Mouse (Mus musculus) heart, adult 2 months (tissue): ENCODE measurements at regions not wholly inside any gene's neighbourhood (a gene's known extent, or its start where the extent isn't known, plus 50 kb on each side); places are given as distances from the start of the nearest gene placed in this dataset.

Experiments used
- DNase-seq, 2 experiments: peaks; one replicate each; pipeline ENCODE4 v3.0.0; 2021
- H3K27ac ChIP-seq: fragments of 200-600 bp; 2 replicates; pipeline ENCODE4 v1.8.1; 2022
- H3K27me3 ChIP-seq: fragments of 200-500 bp; 2 replicates; pipeline ENCODE4 v1.6.1; 2012; ENCODE audit warnings: mild to moderate bottlenecking, low read length, inconsistent platforms, mixed read lengths; ENCODE audit not compliant: control insufficient read depth, insufficient read depth
- H3K36me3 ChIP-seq: fragments of 200-500 bp; 2 replicates; pipeline ENCODE4 v1.6.1; 2012; ENCODE audit warnings: low read length, inconsistent platforms; ENCODE audit not compliant: control insufficient read depth, insufficient read depth
- H3K4me1 ChIP-seq: fragments of 200-500 bp; 2 replicates; pipeline ENCODE4 v1.6.1; 2011; ENCODE audit warnings: low read length; ENCODE audit not compliant: control insufficient read depth, insufficient read depth
- H3K4me3 ChIP-seq: fragments of 200-600 bp; 2 replicates; pipeline ENCODE4 v1.8.1; 2022
- H3K79me2 ChIP-seq: fragments of 200-500 bp; replicated peaks from 2 replicates; pipeline ENCODE4 v1.6.1; 2012; ENCODE audit warnings: mild to moderate bottlenecking, inconsistent platforms, low read length, moderate library complexity, mixed read lengths; ENCODE audit not compliant: control insufficient read depth, insufficient read depth
- H3K9ac ChIP-seq: fragments of 200-500 bp; 2 replicates; pipeline ENCODE4 v1.6.1; 2012; ENCODE audit warnings: low read depth, mild to moderate bottlenecking, control low read depth, inconsistent platforms, low read length, mixed read lengths
- CTCF ChIP-seq: fragments of 200-600 bp; IDR thresholded peaks from 2 replicates; pipeline ENCODE4 v1.8.1; 2022; ENCODE audit warnings: antibody characterized with exemption, mild to moderate bottlenecking, moderate library complexity
- EP300 ChIP-seq: fragments of 200-500 bp; IDR thresholded peaks from 2 replicates; pipeline ENCODE4 v1.6.1; 2011; ENCODE audit warnings: low read depth, low read length, control low read depth; ENCODE audit not compliant: insufficient read depth
- POLR2A ChIP-seq: fragments of 200-500 bp; IDR thresholded peaks from 2 replicates; pipeline ENCODE4 v1.6.1; 2011; ENCODE audit warnings: mild to moderate bottlenecking, low read depth, low read length, control low read depth; ENCODE audit not compliant: insufficient read depth
- WGBS: fragments of 180-500 bp; shearing (Covaris S2); methylation state at CpG from one replicate; pipeline ENCODE4 v1.1.7; 2018; 5-methylcytosine and 5-hydroxymethylcytosine counted together
- intact Hi-C: fragments of 180-260 bp; cut with DNase I; formaldehyde crosslinking; loops from one replicate; pipeline ENCODE4 v1.15.1; 2025

DNA sequence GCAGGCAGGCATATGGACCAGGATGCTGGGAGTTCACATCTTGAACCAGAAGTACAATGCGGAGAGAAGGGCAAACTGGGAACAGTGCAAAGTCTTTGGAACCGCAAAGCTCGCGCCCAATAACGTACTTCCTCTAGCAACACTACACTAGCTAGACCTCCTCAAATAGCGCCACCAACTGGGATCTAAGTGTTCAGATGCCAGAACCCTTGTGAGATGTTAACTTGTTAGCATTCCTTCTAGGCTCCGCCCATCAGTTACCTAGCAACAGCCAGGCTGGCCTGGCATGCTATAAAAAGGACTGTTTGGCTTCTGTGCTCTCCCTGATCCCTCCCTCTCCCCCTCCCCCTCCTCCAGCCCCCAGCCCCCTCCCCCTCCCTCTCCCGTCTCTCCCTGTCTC, 182.3 kb upstream of the Jmjd1c start:
- Histone ChIP-seq H3K4me1 (peaks cover 16% of the 10 kb centered on the region), H3K36me3 (0 out of 2 replicates have a peak, but pooled peaks cover 1% of the 10 kb centered on the region), H3K27ac (no peak overlapping the region), H3K27me3 (no peaks in the 10 kb centered on the region), H3K4me3 (no peak overlapping the region), H3K79me2 (no peaks in the 10 kb centered on the region), H3K9ac (no peak overlapping the region)
- TF ChIP-seq POLR2A (no peak), EP300 (no peak), CTCF (no peak; the same call in 1 of the 2 replicates)
- no peak for DNase-seq
- intact Hi-C loops = loop anchor here (5.0 kb wide), 1 partner anchor 214 kb away; no protein-coding TSS in a partner anchor
- WGBS = 58% methylated on average over 8 of the region's 8 CpGs

DNA sequence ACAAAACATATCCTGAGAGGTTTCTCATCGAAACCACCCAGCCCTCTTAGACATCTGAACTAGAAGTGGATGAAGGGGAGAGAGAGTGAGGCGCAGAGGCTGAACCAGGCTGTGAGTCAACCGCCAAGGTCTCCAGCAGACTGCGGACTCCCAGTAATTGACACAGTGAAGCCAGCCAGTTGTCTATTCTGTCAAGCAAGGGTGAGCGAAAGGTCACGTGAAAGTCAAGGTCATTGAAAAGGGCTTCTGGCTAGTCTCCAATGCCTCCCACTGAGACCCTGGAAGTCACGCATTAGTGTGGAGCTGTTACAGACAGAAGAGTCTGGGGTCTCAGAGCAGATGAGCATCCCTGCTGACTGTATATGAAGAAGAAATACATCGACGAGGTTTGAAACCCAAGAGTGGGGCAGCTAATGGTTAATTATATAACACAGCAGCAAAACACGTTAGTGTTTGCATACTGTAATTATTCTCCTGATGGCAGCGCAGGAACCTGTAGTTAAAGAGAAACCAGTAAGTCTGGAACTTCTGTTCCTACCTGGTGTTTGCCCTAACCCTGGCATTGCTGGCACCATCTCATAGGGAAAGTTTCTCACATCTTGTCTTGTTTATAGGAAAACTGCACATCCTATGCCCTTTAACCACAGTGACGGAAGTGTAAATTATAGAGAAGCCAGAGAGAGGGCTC, 181.5 kb upstream of the Jmjd1c start:
- WGBS = 82% methylated on average over 12 of the region's 12 CpGs
- Histone ChIP-seq H3K79me2 (no peaks in the 10 kb centered on the region), H3K27ac (no peak overlapping the region), H3K36me3 (0 out of 2 replicates have a peak, but pooled peaks cover 1% of the 10 kb centered on the region), H3K9ac (no peak overlapping the region), H3K4me1 (peaks cover 15% of the 10 kb centered on the region), H3K4me3 (no peak overlapping the region), H3K27me3 (no peaks in the 10 kb centered on the region)
- intact Hi-C loops = loop anchor here (5.0 kb wide), 1 partner anchor 213 kb away; no protein-coding TSS in a partner anchor
- DNase-seq = no peak
- TF ChIP-seq POLR2A = no peak
- TF ChIP-seq EP300 = no peak
- TF ChIP-seq CTCF = no peak

DNA sequence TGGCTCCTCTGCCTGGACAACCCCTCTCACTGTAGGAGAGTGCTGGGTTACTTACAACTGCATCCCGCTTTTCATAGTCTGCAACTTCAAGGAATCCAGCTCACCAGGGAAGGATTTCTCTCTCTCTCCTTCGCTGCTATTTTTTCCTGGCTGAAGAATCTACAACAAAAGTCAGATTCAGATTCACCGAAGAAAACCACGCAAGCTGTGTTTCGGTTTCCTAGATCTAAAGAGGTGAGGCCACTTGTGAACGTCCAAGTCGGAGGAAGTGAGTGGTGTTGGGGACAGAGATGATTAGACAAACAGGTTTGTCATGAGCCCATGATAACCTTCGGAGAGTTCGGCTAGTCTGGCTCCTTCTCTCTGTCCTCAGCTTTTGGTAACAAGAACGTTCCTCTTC, 180.1 kb upstream of the Jmjd1c start:
- intact Hi-C loops = no loop called here
- no peaks in the 10 kb centered on the region for H3K27me3 ChIP-seq
- no peak overlapping the region for H3K9ac ChIP-seq
- H3K4me1 ChIP-seq = peaks cover 13% of the 10 kb centered on the region
- no peak overlapping the region for H3K27ac ChIP-seq
- H3K36me3 ChIP-seq = no peaks in the 10 kb centered on the region; the same call in 1 of the 2 replicates
- TF ChIP-seq EP300 (no peak), POLR2A (no peak), CTCF (no peak)
- no peak overlapping the region for H3K4me3 ChIP-seq
- 65% methylated on average over 10 of the region's 10 CpGs for WGBS
- no peak for DNase-seq
- H3K79me2 ChIP-seq = no peaks in the 10 kb centered on the region

DNA sequence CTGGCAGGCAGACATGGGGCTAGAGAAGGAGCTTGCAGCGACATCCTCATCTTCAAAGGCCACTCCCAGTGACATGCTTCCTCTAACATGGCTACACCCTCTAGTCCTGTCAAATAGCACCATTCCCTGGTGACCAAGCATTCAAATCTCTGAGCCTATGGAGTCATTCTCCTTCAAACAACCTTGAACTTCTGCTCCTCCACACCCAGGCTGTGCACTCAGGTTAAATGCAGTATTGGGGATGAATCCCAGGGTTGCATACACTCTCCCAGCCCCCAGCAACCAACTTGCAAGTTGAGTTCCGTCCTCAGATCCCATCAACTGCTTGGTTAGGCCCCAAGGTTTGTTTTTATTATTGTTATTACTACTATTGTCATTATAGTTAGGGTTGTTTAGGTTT, 178.2 kb upstream of the Jmjd1c start:
- Histone ChIP-seq H3K79me2 (no peaks in the 10 kb centered on the region), H3K36me3 (no peaks in the 10 kb centered on the region; the same call in 1 of the 2 replicates), H3K27ac (no peak overlapping the region), H3K4me1 (peaks cover 18% of the 10 kb centered on the region), H3K27me3 (no peaks in the 10 kb centered on the region), H3K9ac (no peak overlapping the region), H3K4me3 (no peak overlapping the region)
- intact Hi-C loops = no loop called here
- TF ChIP-seq POLR2A = no peak
- TF ChIP-seq EP300 = no peak
- no peak for TF ChIP-seq CTCF
- WGBS = 85% methylated on average over 2 of the region's 2 CpGs
- no peak for DNase-seq

DNA sequence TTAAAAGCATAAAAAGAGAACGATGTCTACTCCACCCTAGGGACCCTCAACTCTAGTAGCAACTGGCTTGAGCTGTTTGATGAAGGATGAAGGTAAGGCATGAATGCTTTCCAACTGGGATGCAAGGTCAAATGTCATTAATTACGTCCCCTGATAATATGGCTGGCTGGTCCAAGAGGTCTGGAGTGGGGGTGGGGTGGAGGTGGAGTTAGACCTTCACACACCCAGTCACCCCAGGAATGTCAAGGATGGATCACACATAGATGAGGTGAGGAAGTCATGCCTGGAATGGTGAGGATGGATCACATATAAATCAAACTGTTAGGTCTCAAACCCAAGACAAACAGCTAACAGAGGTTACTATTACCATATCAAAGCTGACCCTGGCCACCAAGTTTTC, 177.2 kb upstream of the Jmjd1c start:
- H3K27ac ChIP-seq = no peak overlapping the region
- no peak for DNase-seq
- no peak overlapping the region for H3K9ac ChIP-seq
- no peaks in the 10 kb centered on the region for H3K27me3 ChIP-seq
- H3K4me3 ChIP-seq = no peak overlapping the region
- WGBS = 83% methylated on average over 2 of the region's 2 CpGs
- intact Hi-C loops = no loop called here
- H3K36me3 ChIP-seq = no peaks in the 10 kb centered on the region; the same call in 1 of the 2 replicates
- H3K79me2 ChIP-seq = no peaks in the 10 kb centered on the region
- TF ChIP-seq POLR2A (no peak), CTCF (no peak), EP300 (no peak)
- peaks cover 15% of the 10 kb centered on the region for H3K4me1 ChIP-seq
